Mouse (Mus musculus): Measurements from ENCODE around the gene Rptor.

The Rptor gene

DNA sequence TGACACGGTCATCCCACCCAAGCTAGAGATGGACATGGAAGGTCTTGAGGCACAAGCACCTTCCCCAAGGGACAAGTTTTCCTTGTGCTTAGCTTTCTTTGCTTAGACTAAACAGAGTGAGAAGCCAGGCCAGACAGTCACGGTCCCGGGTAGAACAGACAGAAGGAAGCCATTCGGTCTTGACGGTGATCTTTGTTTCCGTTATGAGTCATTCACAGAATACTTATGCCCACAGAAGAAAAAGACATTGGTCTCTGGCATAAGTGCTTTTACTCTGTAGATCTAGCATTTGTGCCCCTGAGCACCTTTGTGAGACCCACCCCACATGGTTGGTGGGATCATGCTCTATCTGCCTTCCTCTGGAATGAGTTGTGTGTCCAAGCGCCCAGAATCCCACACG is 203.8 kb downstream of the Rptor start:
- intact Hi-C loops (cut with DNase I), result no loop called here

DNA sequence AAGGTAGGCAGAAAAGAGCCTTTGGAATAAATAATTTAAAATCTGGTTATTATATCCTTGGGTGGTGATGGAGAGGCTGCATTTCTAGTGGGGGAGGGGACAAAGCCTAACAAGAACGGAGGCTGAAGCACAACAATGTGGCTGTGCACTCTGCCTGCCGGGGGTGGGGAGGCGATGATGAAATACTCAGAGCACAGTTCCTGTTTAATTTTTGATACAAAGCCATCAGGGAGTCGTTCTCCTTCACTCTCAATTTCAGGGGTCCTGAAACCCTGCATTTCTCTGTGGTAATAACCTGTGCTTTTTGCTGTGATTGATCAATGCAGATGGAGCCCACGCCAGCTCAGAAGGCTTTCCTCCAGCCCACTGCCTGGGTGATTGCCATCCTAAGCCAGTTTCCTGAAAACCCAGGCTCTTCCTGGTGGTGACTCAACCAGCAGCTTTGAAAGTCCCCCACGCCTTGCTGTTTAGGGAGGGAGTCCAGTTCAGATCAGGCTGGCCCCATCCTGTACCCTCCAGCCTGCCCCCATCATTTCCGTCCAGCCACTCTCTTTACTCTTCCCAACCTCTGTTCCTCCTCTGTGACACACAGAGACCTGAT is 204.8 kb downstream of the Rptor start:
- intact Hi-C loops (cut with DNase I), result no loop called here

DNA sequence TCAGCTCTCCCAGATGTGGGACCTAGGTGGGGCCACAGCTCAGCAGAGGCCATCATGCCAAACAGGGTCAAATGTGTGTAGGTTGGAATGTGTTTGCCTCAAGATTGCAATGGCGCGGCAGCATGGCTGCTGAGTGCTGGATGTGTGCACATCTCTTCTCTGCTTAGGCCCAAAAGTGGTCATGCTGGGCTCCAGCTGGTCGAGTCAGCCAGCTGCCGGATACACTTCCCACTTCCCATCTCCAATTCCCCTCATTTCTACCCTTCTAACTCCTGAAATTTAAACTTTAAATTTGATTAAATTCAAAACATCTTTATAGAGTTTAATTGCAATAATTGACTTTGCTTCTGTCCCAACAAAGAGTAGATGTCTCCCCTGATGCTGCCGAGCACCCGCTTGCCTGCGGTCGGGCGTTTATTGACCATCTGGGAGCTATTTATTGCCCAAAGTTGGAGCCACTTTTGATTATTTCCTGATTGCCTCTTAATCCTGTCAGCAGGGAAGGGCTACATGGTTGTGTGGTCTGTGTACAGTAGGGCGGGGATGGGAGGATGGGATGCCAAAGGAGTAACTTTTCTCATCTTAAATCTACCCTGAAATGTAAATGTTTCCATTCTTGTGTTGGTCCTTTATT is 206.1 kb downstream of the Rptor start:
- intact Hi-C loops (cut with DNase I), result no loop called here

DNA sequence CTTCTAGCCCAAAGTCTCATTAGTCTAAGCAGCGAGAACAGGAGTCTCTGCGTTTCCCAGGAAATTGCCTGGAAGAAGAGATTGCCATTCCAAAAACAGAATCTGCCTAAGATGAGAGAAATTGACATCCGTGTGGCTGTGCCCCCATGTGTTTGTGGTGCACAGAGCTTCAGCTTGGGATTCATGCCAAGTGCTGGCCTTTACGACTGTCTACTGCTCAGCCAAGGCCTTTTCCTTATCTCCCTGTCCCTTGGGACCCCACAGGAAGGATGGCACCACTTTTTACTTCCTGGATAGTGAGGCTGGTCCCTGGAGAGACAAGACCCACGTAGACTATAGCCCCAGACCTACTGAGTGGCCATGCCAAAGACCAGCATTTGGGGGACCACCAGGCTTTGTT is 206.6 kb downstream of the Rptor start:
- intact Hi-C loops (cut with DNase I), result no loop called here

DNA sequence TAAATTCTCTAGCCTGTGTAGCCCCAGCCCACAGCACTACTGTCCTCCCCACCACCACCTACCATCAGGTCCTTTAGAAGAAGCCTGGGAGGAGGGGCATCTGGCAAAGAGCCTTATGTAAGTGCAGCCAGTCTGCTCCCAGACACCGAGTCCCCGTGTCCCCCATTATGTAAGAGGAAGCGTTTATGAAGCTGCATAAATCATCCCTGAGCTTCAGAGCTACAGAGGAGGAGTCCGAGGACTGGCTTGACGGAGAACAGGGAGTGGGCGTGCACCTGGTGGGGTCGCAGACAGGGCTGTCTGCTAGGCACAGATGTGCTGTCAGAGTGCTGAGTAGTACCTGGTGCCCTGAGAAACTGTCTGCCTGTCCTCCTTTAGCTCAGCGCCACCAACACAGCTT is 208.3 kb downstream of the Rptor start:
- intact Hi-C loops (cut with DNase I), result no loop called here

DNA sequence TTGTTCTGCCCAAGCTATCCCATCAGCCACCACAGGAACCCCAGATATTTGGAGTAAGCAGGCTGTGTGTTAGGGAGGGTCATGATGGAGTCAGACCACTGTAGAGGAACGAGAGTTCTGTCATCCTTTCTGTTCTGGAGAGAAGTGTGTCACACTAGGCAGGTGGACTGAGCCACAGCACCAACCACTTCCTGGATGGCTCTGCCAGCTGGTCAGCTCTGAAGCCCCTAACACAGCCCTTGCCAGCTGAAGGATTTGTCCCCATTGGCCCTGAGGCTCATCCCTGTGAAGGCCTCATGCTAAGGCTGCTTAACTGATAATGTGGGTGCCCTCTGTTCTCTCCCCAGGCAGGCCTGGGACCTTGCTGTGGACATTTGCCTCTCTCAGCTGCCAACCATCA is 208.9 kb downstream of the Rptor start:
- intact Hi-C loops (cut with DNase I), result no loop called here

DNA sequence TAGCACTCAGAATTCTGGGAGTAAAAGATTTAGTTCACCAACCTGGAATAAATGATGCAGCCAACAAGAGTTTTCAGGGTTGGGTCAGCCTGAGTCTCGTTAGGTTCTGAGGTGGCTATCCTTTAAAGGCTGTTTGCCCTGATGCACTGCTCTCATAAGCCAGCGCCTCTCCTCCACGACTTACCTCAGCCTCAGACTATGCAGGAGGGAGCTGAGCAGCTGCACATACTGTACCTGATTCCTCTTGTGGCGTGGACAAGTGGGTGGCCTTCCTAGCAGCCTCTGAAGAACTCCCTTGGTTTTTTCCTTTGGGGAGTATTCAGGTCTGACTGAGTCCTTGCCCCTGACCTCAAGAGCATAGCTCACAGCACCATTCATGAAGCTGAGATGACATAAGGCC is 209.4 kb downstream of the Rptor start:
- intact Hi-C loops (cut with DNase I), result no loop called here

DNA sequence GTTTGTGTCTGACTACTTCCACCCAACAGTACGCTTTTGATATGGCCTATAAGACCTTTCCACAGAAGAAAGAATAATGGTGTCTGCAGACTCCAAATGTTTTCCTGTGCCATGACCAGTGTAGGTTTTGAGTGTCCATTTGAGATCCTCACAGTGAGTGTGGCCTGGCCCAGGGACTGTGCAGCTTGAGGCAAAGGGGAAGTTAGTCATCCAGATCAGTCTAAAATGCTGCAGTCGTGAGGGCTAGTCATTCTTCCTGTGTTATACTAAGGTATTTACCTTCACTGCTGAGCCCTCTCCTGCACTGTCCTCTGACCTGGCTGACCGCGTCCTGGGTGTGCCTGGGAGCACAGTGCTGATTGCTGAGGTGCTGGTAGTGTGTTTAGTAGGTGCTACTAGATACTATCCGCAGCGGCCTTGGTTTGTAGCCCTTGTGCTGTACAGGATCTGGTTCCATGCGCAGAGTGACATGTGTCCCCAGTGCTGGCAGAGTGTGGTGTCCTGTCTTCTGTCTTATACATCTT is 211.4 kb downstream of the Rptor start:
- intact Hi-C loops (cut with DNase I), result no loop called here

DNA sequence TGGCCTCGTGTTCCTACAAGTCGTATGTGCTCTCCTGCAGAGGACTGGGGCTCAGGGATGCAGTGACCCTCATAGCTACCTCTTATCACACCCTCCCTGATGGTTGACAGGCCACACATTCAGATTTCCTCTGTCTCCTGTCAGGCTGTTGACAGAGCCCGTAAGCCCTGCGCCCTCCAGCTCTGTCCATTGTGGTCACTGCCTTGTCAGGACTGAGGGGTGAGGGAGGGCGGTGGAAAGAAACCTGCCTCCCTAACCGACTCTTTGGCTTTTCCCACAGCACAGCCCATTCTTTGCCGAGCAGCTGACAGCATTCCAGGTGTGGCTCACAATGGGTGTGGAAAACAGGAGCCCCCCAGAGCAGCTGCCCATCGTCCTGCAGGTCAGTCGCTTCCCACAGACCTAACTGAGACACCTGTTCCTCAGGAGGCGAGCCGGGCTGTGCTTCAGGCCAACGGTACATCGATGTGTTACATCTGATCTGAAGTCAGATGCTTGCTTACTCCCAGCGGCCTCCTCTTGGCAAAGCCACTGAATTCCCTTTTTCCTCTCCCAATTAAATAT is 214.2 kb downstream of the Rptor start:
- intact Hi-C loops (cut with DNase I), result no loop called here

DNA sequence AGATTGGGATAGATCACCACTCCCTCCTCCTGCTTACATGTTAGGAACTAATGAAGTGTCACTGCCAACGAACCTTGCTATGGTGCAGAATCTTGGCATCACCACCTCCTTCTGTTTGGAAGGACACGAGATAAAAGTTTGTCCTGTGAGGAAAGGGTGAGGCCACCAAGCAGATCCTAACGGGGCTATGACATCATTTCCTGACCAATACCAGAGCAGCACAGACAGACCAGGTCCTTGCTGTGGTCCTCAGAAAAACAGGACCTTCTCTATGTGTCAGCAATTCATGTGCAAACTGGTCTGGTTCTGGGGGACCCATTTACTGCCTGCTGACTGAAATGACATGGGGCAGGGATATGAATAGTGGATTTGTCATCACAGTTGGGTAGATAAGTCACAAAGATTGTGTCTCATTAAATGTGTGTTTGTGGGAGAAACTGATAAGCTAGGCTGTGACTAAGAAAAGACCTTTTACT is 214.7 kb downstream of the Rptor start:
- intact Hi-C loops (cut with DNase I), result no loop called here

DNA sequence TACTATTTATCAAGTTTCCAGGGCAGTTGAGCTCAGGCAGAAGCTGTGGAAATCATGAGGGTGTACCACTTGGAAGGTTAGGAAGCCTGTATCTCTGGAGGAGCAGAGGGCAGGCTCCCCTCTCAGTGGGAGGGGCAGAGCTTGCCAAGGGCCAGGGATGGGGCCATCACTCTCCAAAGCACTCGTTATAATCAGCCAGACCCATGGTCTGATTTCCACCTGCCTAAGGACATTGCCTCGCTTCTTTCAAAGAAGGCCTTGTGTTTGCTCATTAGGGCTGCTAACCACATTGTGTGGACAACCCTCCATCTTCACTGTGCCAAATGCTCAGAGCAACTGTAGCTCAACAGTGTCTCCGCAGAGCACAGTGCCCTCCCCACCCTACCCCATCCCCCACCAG is 215.2 kb downstream of the Rptor start:
- intact Hi-C loops (cut with DNase I), result no loop called here

DNA sequence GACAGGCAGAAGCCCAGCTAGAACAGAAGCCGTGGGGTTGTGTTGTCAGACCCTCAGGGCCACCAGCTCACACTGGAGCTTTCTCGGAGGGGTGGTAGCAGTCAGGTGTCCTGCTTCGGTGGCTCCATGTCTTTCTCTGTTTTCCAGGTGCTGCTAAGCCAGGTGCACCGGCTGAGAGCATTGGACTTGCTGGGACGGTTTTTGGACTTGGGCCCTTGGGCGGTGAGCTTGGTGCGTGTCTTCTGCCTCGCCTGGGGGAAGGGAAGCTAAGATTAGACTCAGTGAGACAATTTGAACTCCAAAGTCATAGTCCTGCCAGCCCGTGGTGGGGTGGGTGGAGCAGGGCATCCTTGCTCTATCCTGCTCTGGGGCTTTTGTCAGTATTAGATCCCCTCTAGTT is 218.8 kb downstream of the Rptor start:
- intact Hi-C loops (cut with DNase I), result no loop called here

DNA sequence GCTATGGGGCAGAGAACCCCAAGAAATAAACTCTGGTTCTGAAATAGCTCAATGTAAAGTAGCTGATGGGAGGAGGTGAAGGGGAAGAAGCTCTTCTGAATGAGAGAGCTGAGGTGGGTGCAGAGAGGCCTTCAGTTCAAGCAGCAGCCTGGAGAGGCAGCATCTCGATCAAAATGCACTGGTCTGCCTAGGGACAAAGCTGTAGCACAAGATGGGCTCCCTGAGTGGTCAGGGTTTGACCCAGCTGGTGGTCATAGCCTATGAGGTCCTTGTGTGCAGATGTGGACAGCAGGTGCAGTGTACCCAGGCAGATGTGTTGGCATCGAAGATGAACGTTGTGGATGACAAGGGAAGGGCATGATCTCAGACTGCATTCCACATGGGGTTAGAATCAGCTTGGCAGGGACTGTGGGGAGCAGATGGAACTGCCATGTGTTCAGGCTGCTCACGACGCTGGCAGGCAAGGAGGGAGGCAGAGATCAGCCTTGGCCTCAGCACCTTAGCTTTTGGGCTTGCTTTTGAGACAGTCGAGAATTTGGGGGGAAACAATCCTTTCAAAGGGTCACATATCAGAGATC is 221.5 kb downstream of the Rptor start:
- intact Hi-C loops (cut with DNase I), result no loop called here

DNA sequence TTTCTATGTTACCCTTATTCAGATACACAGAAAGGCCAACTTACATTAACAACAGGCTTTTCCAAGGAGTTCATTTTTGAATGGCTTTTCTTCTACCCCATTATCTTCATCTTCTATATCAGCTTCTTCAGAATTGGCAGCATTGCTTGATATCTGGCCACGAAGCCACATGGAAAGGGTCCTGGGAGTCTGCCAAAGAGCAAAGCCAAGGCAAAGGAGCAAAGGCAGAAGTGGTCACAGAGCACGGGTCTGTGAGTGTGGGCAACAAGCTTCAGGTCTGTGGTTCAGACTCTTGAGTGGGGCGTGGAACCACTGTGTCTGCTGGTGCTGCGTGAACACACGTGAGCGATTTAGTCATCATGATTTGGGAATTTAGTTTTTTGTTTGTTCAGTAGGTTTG is 223.1 kb downstream of the Rptor start:
- intact Hi-C loops (cut with DNase I), result no loop called here

DNA sequence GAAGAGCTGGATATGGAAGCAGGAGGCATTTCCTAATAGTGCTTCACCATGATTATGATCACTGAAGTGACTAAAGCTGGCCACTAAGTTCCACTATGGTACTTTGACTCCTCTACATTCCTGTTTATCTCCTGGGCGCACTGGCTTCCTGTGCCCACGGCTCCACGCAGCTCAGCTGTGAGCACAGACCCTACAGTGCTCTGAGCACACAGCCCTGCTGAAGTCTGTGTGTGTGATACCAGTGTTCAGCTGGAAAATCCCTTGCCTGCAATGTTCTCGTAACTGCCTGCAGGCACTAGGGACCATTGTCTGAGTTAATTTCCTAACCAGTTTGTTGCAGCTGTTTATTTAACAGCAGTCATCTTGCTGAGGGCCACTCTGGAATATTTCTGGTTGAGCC is 223.5 kb downstream of the Rptor start:
- intact Hi-C loops (cut with DNase I), result no loop called here

DNA sequence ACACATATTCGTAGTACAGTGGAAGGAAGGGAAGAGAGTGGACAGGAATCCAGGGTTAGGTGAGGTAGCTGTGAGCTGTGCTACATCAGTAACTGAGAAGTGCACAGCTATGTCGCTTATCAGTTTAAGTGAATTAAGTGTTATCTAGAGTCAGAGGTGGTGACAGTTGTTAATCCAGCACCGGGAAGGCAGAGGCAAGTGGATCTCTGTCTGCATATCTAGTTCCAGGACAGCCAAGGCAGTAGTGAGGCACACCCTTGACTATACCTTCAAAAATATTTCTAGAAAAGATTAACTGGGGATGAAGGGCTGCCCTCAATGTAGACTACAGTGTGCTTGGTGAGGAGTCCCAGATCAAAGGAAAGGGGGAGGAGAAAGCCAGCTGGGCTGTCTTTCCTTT is 226.4 kb downstream of the Rptor start:
- intact Hi-C loops (cut with DNase I), result no loop called here

DNA sequence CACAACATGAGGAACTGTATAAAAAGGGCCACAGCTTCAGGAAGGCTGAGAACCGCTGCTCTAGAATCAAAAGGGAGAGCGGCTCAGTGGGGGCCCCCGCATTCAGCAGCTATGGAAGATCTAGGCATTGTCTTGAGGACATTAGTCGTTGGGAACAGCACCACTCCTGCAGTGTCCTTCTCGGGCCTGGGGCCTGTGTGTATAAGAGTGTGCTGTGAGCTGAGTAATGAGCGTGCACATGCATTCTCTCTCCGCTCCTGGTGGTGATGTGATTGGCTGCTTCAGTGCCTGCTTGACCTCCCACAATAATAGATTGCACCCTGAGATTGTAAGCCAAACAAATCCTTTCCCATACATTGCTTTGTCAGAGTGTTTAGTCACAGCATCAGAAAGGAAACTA is 229.0 kb downstream of the Rptor start:
- intact Hi-C loops (cut with DNase I), result no loop called here

DNA sequence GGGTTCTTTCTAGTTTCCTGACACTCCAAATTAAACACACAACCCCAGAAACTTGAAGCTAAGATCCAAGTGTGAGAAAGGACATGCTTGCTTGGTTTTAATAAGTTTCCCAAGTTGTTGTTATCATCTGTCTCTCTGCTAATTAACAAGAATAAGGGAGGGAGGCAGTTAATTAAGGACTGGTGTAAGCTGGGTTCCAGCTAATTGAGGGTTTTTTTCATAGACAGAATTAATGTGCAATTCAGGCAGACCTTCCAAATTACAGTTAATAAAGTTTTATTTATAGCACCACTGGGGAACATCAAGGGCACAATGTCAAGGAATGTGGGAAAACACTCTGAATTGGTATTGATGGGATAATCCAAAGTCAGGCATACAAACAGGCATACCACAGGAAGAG is 230.6 kb downstream of the Rptor start:
- intact Hi-C loops (cut with DNase I), result no loop called here

DNA sequence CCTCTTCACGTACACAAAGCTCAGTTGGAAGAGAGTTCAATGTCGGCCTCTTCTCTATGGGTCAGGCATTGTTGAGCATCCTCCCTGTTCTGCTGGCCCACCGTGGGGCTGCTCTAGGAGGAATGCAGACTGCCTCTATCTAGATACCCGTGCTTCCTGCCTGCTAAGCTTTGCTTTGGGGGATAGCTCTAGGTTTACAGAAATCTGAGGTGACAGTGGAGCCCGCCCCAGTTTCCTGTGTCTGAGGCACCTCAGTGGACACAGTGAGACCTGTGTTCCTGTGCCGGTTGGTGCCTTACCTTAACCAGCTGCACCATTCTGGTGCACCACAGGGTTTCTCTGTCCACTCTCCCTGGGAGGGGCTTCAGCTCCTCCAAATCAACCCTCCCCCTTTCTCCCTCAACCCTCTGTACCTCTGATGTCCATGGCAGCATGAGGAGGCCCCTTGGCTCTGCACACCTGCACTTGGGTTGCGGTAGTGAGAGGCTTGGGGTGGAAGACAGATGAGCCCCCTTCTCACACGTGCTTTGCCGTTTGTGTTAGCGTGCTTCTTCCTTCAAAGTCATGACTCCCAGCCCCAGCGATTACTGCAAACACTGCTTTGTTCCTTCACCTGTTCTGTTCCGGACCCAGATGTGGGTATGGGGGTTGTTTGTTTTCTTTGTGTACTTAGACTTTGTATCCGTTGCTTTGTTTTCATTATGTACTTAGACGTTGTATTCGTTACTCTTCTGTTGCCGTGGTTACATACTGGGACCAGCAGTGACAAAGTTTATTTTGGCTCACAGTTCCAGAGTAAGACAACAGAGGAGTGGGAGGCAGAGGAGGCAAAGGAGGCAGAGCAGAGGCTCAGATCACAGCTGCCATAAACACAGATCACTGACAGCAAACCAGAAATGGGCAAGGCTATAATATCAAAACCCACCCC is 231.4 kb downstream of the Rptor start:
- intact Hi-C loops (cut with DNase I), result no loop called here

DNA sequence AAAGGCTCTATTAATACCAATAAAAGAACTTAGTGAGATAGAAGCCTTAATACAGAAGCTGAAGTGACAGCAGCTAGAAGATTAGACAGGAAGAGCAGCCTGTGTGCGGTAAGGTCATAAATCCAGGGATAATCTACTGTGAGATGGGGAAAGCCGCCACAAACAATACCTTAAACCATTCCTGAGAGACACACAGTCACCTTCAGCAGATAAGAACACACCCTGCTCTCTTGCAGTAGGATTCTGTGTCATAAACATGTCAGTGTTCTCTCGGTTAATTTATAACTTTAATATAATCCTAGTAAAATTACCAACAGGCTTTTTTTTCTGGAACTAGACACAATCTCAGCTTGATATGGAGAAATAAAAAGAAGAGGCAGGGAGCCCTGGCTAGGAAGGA is 233.6 kb downstream of the Rptor start:
- intact Hi-C loops (cut with DNase I), result no loop called here

DNA sequence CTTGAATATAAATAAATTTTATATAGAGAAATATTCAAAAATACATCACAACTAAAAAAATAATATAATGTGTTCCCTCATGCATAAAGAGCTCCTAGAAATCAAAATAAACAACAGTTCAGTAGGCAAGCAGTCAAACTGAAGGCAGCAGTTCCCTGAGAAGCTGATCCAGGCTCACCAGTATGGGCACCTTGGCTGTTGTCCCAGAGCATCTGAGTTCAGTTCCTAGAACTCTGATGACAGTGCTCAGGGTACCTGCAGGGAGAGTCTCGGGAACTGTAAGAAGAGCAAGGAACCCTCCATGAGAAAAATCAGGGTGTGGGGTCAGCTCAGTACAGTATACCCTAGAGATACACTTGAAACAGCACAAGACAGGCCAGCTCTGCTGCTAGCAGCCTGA is 235.1 kb downstream of the Rptor start:
- intact Hi-C loops (cut with DNase I), result no loop called here

Measured in adrenal gland (tissue).